Mouse (Mus musculus): ENCODE results near the gene Gm49353.

The Gm49353 gene

GRCm38 (mm10) chr10:29198642-29199041 lies at the start of gene Gm49353:
Gene Gm49353, plus strand, starts transcription at chr10:29198954.
- DNase-seq = no peak

GRCm38 (mm10) chr10:29155304-29155703 lies 43.5 kb upstream of the Gm49353 start:
- no peak for DNase-seq

DNA sequence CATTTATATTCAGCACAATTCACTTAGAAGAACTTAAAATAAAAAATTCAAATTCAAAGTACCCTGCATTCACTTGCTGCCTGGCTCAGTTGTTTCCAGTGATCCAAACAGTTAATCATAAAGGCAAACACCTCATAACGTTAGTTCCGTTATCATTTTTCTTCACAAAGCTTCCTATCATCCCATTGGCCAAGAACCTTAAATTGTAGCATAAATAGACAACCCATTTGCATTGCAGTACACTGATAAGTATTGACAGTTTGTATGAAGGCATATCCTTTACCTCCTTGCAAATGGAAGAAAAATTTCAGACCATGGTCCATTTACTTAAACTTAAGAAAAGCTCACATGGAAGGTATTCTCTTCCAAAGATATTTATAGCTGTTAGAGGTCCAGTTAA lies 37.1 kb upstream of the Gm49353 start:
- DNase-seq = no peak

- no peak for DNase-seq
Observed at GRCm38 (mm10) chr10:29173778-29174177, 25.0 kb upstream of the Gm49353 start.

- DNase-seq = no peak
Observed at GRCm38 (mm10) chr10:29175656-29176055, 23.1 kb upstream of the Gm49353 start.

- no peak for DNase-seq
Observed at GRCm38 (mm10) chr10:29176881-29177280, 21.9 kb upstream of the Gm49353 start.

DNA sequence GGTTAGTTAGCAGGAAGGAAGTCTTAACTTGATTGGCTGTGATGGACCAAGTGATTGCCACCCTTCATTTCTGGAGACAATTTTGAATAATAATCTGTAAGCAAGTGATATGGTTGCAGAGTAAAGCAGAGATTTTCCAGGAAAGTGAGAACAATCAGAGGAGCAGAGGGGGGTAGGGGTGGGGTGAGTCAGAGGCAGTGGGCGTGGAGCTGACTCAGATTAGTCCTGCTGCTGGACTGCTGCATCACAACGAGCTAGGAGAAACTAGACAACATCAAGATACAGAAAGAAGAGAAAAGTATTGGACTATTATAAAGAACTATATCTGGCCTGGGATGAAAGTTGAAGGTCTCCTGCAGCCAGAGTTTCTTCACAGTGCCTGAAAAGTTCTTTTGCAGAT lies 20.8 kb upstream of the Gm49353 start:
- no peak for DNase-seq

DNA sequence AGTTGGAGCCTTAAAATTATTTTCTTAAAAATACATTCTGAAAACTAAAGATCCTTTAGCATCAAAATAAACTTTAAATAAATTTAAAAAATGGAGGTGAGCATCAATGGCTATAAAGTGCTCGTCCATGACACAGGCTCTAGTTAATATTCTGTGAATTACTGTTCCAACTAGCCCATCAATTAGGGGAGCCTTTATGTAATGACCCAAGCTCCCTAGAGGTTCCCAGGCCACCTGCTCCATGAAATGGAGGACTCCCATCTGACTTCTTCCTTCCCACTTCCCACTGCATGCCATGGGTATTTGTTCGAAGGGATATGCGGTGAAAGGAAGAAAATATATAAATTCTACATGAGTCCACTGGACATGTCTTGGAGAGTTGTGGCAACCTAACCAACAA lies 18.5 kb upstream of the Gm49353 start:
- DNase-seq = no peak

GRCm38 (mm10) chr10:29181046-29181445 lies 17.7 kb upstream of the Gm49353 start:
- DNase-seq = no peak

DNA sequence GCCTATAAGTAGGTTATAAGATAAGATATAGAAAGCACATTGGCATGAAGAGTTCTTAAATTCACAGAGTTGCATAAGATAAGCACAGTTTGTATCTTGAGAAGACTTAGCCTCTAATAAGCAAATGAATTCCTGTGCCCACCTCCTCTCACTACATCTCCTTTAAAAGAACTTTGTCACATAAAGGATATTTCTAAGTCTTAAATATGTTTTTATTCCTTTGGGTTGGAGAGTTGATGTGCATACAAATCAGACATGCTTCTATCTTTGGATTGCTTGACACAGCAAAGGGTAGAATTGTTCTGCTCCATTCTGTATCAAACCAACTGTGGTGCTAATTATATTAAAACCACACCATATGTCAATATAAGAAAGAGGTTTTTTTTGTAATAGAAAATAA lies 5.0 kb upstream of the Gm49353 start:
- no peak for DNase-seq

DNA sequence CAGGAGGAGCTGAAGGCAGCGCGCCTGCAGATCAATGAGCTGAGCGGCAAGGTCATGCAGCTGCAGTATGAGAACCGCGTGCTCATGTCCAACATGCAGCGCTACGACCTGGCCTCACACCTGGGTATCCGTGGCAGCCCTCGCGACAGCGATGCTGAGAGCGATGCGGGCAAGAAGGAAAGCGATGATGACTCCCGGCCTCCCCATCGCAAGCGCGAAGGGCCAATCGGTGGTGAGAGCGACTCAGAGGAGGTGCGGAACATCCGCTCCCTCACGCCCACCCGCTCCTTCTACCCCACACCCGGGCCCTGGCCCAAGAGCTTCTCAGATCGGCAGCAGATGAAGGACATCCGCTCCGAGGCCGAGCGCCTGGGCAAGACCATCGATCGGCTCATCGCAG lies 1.9 kb upstream of the Gm49353 start:
- no peak for DNase-seq

DNA sequence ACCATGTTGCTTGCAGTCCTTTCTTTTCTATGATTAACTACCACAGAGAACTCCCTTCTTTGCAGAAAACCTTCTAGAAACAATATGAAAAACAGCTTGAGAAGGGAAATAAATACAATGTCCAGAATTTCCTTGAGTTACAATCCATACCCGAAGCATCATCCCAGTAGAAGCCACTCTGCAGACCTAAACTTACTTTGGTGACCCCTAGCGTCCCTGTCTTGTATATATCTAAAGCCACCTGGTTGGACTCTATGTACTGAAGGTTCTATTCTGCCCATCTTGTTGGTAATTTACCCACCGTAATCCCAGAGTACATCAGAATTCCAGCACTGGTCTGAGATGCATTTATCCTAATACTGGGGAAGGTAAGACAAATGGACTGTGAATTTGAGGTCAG lies 1.1 kb downstream of the Gm49353 start:
- DNase-seq = no peak

DNA sequence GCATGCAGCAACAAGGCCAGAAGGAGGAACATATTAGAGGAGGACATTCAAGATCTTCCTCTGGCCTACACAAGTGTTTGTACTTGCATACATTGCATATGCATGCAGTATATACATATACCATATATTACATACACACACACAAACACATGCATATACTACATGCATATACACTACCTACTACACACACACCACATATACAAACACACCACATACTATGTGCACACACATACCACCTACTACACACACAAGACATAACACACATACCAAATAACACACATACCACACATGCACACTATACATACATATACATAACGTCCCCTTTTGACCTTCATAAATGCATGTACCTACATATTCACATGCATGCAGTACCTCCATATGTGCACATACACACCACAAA lies 1.9 kb downstream of the Gm49353 start:
- DNase-seq = no peak

DNA sequence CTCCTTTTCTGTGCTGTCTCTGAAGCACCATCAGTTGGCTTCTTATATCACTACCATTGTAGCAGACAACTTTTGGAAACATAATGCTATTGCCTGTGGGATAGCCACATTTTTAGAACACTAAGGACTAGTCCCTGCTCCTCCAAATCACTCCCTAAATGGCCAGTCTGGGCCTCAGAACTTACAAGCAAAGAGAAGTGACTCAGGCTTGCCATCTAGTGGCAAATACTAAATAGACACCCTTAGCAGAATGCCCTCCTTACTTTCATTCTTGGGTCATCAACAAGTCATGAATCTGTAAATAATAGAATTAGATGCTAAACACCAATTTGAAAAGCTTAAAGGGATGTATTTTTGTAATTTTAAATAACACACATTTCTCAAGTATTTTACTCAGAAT lies 8.0 kb downstream of the Gm49353 start:
- DNase-seq = peak; percentile 41

GRCm38 (mm10) chr10:29208735-29209134 lies 10.0 kb downstream of the Gm49353 start:
- DNase-seq = peak; percentile 53

DNA sequence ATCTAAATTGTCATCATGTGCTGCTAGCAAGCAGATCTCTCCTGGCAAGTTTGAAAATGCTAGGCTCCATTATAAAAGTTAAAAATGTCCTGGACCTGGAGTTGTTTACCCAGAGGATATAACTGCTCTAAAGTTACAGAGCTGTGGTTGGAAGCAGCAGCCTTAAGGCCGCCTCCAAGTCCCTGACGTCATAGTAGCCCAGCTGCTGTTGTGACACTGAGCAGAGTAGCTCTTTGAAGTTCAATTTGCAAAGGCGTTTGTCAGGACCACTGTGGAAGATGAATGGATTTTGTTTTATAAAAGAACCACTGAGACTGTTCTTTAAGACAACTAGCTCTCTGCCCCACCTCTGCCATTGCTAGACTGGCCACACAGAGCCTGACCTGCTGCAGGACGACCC lies 12.7 kb downstream of the Gm49353 start, which contains the start of gene 9330159F19Rik:
Gene 9330159F19Rik (plus strand): TSS at position 154 of the 400 bp plus-strand sequence.
- peak; percentile 97 for DNase-seq

DNA sequence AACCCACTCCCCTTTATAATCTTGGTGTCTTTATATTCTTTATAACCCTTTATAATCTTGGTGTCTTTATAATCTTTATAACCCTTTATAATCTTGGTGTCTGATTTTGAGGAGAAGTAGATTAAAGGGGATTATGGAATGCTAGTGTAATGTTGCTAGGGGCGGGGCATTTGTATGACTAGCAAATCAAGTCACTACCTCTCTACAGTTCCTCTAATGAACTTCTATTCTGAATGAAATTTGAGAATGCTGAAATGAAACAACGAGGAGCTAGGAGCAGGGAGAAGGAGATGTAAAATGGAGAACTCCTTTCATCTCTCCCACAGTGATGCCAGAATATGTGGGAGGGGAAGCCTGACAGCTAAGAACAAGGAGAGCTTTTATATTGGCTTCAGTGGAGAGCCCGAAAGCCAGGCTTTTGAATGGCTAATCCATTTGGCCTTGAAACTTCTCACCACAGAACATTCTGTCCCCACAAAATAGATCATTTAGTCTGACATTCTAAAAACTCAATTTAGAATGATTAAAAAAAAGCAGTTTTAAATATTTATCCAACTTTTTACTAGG lies 14.9 kb downstream of the Gm49353 start:
- peak; percentile 92 for DNase-seq

GRCm38 (mm10) chr10:29216957-29217356 lies 18.2 kb downstream of the Gm49353 start:
- no peak for DNase-seq

DNA sequence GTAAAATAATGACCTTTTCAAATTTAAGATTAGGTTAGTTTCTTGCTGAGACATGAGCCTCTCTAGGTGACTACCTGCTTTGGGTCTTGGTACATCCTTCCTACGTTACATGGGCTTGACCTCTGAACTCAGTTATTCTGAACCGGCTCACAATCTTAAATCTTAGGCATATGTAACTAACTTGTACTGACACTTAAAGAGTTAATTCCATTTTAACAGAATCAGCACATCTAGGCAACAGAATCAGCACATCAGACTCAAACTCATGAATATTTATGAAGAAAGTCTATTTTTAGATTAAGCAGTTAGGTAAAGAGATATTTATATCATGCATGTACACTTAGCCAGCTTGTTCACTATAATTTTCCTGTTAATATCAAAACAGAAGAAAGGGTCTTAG lies 18.7 kb downstream of the Gm49353 start:
- DNase-seq = no peak

- no peak for DNase-seq
Observed at GRCm38 (mm10) chr10:29225329-29225728, 26.6 kb downstream of the Gm49353 start.

GRCm38 (mm10) chr10:29231208-29231607 lies 32.5 kb downstream of the Gm49353 start:
- no peak for DNase-seq

Measured in heart, adult 11 months (tissue).